Mouse (Mus musculus) adipocyte (in vitro differentiated cells): ENCODE results near the gene Nim1k.
"Not testable (repeated sequence)": the region's sequence is repeated elsewhere in the genome, so short reads cannot be mapped to it uniquely, and the experiment has no call there.

Experiments
- DNase-seq: peaks from one replicate; pipeline ENCODE4 v3.0.0-alpha.2; 2016; ENCODE audit warnings: low spot score

Gene Nim1k

DNA sequence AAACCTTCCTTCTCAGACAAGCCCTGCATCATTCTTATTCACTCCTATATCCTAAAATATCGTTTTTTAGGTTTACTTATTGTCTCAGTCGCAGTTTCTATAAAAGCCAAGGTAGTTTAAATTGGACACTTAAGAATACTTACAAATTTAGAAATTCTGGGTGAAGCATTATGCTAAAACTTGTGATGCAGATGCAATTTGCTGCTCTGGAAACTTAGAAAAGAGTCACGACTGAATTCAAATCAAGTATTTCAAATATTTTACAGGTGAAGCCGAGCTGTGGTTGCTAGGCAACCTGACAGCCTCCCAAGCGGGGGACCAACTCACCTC lies 66.0 kb downstream of the Nim1k start:
- no peak for DNase-seq

DNA sequence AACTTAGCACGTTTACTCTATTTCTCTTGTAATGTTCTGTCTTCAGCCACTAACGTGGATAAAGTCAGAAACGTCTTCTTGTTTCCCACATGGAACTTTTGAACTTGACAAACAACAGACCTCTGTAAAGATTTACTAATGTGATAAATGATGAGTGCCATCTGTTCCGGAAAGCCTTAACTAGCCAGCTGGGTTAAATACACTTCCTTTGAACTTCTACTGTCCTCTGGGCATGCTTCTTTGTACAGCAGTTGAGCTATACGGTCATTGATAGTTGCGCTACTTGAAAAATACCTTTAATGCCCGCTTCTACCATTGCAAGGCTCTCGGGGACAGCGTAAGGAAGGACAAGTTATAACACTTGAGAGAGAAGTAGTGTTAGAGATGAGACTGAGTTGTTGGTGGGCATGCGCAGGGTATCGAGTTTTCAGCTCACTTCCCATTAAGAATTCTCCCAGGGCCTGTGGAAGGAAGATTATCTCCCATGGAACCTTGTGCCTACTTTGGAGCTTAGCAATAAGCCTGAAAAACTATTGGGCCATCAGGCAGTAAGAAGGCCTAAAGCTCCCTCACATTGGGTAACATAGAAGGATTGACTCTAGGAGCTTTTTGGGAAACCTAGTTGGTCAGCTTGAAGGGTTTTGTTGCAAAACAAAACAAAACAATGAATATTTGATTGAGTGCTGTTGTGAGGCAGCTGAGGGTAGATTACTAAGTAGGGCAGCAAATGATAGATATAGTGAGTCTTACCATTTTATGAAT lies 71.1 kb downstream of the Nim1k start:
- DNase-seq, result peak; percentile 48

DNA sequence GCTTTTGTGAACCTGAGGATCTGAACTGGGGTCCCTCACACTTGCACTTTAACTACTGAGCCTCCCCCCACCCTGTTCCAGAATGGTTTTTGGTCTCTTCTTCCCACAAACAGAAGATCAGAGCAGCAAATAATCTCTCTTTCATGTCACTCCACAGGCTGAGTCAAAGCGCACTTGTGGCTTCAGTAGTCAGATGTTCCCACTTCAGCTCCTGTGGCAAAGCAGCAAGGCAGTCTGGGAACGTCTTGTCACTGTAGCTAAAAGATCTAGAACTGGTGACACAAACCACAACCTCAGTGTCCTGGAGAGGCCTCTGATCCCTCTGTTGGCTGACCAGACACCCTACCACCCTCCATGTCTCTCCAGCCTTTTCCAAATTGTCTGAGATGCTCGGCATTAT lies 74.5 kb downstream of the Nim1k start:
- no peak for DNase-seq

DNA sequence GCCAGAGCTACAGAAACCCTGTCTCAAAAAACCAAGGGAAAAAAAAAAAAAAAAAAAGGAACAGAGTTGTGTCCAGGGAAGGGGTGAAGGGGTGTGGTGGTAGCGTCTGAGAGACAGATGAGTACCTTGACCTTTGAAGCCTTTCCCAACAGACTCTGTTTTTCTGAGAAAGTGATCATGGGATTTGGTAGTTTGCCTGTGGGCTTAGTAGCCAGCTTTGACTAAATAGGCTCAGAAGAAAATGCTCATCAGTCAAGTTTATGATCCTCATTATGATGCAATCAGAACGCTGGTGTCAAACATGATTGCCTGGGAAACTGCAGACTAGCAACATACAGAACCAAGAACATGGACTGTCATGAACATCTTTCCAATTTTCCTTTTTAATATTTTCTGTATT lies 76.0 kb downstream of the Nim1k start:
- peak; percentile 32 for DNase-seq

DNA sequence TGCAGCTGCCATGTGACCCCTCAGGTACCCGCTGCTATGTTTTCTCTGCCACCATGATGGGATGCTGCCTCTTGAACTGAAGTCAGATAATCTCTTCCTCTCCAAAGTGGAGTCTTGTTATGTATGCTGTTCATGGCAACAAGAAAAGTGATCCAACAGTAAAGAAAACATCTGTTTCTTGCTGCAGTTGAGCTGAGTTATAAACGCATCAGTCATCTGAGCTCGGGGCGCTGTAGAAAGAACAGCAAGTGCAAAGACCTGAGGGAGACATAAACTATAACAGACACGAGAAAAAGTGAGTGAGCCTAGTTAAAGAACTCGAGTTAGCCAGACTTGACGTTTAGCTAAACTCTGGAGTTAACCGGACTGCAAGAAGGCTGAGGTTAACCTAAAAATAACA lies 76.9 kb downstream of the Nim1k start:
- DNase-seq, result no peak

DNA sequence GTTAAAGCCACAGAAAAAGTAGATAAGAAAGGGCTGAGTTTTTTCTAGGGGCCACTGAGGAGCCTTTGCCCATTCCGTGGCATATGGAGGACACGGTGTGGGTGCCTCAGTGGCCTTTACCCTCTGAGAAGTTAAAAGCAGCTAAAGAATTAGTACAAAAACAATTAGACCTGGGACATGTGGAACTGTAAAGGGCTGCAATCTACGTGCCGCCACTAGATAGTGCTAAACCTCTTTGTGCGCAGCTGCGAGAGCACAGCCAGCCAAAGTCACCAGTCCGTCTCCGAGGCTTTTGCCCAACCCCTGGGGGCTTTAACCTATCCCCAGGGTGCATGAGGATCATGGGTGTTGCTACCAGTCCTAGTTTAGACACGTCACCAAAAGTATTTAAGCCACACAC lies 94.3 kb downstream of the Nim1k start:
- DNase-seq, result not testable (repeated sequence)
